Mouse (Mus musculus) CH12.LX (cell line): Measurements from ENCODE around the gene Entpd2.

Experiments
- CTCF ChIP-seq, 2 experiments: IDR thresholded peaks in 1 of 2; conservative IDR thresholded peaks in 1 of 2; 2 replicates each; pipeline ENCODE4 v1.5.1; 2011 to 2012; ENCODE audit warnings: low read depth in 2 of 2, low read length in 2 of 2, improper control_type of control experiment in 1 of 2, inconsistent platforms in 1 of 2, mild to moderate bottlenecking in 1 of 2, moderate library complexity in 1 of 2
- ELF1 ChIP-seq: IDR thresholded peaks from 2 replicates; pipeline ENCODE4 v1.6.1; 2014; ENCODE audit warnings: low read depth, mild to moderate bottlenecking, inconsistent platforms, low read length, improper control_type of control experiment
- EP300 ChIP-seq: IDR thresholded peaks from 2 replicates; pipeline ENCODE4 v1.6.1; 2011; ENCODE audit warnings: low read length, improper control_type of control experiment
- GABPA ChIP-seq: IDR thresholded peaks from 2 replicates; pipeline ENCODE4 v1.6.1; 2012; ENCODE audit warnings: low read depth, low read length, improper control_type of control experiment, inconsistent platforms; ENCODE audit not compliant: insufficient replicate concordance
- HCFC1 ChIP-seq: IDR thresholded peaks from 2 replicates; pipeline ENCODE4 v1.6.1; 2012; ENCODE audit warnings: low read depth, mild to moderate bottlenecking, inconsistent platforms, low read length, improper control_type of control experiment
- KAT2A ChIP-seq: IDR thresholded peaks from 2 replicates; pipeline ENCODE4 v1.6.1; 2012; ENCODE audit warnings: low read length, improper control_type of control experiment, inconsistent platforms; ENCODE audit not compliant: insufficient replicate concordance
- MAX ChIP-seq: IDR thresholded peaks from 2 replicates; pipeline ENCODE4 v1.6.1; 2011; ENCODE audit warnings: low read length, improper control_type of control experiment
- MAZ ChIP-seq: IDR thresholded peaks from 2 replicates; pipeline ENCODE4 v1.6.1; 2012; ENCODE audit warnings: low read depth, mild to moderate bottlenecking, inconsistent platforms, low read length, improper control_type of control experiment, moderate library complexity
- MXI1 ChIP-seq: IDR thresholded peaks from 2 replicates; pipeline ENCODE4 v1.6.1; 2011; ENCODE audit warnings: mild to moderate bottlenecking, low read depth, low read length, improper control_type of control experiment
- POLR2A ChIP-seq: IDR thresholded peaks from 2 replicates; pipeline ENCODE4 v1.6.1; 2011; ENCODE audit warnings: low read depth, mild to moderate bottlenecking, improper control_type of control experiment, low read length
- SIN3A ChIP-seq: IDR thresholded peaks from 2 replicates; pipeline ENCODE4 v1.6.1; 2012; ENCODE audit warnings: low read length, improper control_type of control experiment, inconsistent platforms
- USF1 ChIP-seq: IDR thresholded peaks from 2 replicates; pipeline ENCODE4 v1.6.1; 2014; ENCODE audit warnings: low read depth, mild to moderate bottlenecking, inconsistent platforms, low read length, improper control_type of control experiment

- TF ChIP-seq HCFC1 (no peak), MAX (no peak), POLR2A (no peak), GABPA (no peak), EP300 (no peak), ELF1 (no peak), CTCF (conservative IDR thresholded peaks at IDR 0.05 in 1 of 2, IDR thresholded peaks at IDR 0.05 in 1 of 2; ENCODE audit: low read depth in 2 of 2, low read length in 2 of 2) (no peak), KAT2A (no peak), MAZ (no peak), SIN3A (no peak), MXI1 (no peak), USF1 (no peak)
Observed at GRCm38 (mm10) chr2:25436286-25436820, 40.7 kb downstream of the Entpd2 start.
